Mouse (Mus musculus): ENCODE data around the gene Scyl2. TPM values are rescaled to one million over a fixed set of nuclear protein-coding genes. Genes with fewer than 3 reads are reported as not detected.
A peak's percentile ranks its signal among the peaks of the same experiment; 100 is the strongest.

The Scyl2 gene
- polyA plus RNA-seq (2011; ENCODE audit: insufficient read depth, insufficient read length, low read depth, missing spikeins), result 56.3 and 58.2 TPM in 2 replicates

- Histone ChIP-seq H3K36me3 (ENCODE audit: control insufficient read depth, insufficient read depth, low read length, poor library complexity, severe bottlenecking) (no peaks in the 10 kb centered on the region), H3K9me3 (replicated peaks; ENCODE audit: control insufficient read depth, insufficient read depth, low read length, poor library complexity, severe bottlenecking) (no peaks in the 10 kb centered on the region), H3K27ac (ENCODE audit: insufficient read depth, low read length) (no peak within 1 kb of the TSS), H3K27me3 (ENCODE audit: control insufficient read depth, insufficient read depth, low read length, poor library complexity, severe bottlenecking) (no peaks in the 10 kb centered on the region), H3K9ac (ENCODE audit: low read depth, poor library complexity, severe bottlenecking) (peak within 1 kb of the TSS; percentile 81), H3K4me1 (ENCODE audit: control insufficient read depth, insufficient read depth, low read length) (no peaks in the 10 kb centered on the region), H3K4me3 (ENCODE audit: low read depth, low read length) (peak within 1 kb of the TSS; percentile 74)
- TF ChIP-seq EP300 (IDR thresholded peaks at IDR 0.05; ENCODE audit: insufficient read depth, low read depth, low read length) (no peak), POLR2A (IDR thresholded peaks at IDR 0.05; ENCODE audit: insufficient read depth, low read length) (peak; percentile 48), CTCF (IDR thresholded peaks at IDR 0.05; ENCODE audit: low read depth, low read length) (no peak)
Observed at GRCm38 (mm10) chr10:89686139-89686808, at the start of gene Scyl2. TSS of gene Scyl2 (minus strand) at chr10:89686285.

GRCm38 (mm10) chr10:89732001-89732794, 46.1 kb upstream of the Scyl2 start, which contains the start of gene Actr6:
TSS of gene Actr6 (minus strand) at chr10:89732295.
- H3K27me3 ChIP-seq (ENCODE audit: control insufficient read depth, insufficient read depth, low read length, poor library complexity, severe bottlenecking), result no peaks in the 10 kb centered on the region
- H3K4me3 ChIP-seq (ENCODE audit: low read depth, low read length), result peak within 1 kb of the TSS; percentile 89
- H3K27ac ChIP-seq (ENCODE audit: insufficient read depth, low read length), result no peak within 1 kb of the TSS
- H3K4me1 ChIP-seq (ENCODE audit: control insufficient read depth, insufficient read depth, low read length), result no peaks in the 10 kb centered on the region
- no peaks in the 10 kb centered on the region for H3K9me3 ChIP-seq (replicated peaks; ENCODE audit: control insufficient read depth, insufficient read depth, low read length, poor library complexity, severe bottlenecking)
- peak within 1 kb of the TSS; percentile 24 for H3K9ac ChIP-seq (ENCODE audit: low read depth, poor library complexity, severe bottlenecking)
- 0 out of 2 replicates have a peak, but pooled peaks cover under 1% of the 10 kb centered on the region for H3K36me3 ChIP-seq (ENCODE audit: control insufficient read depth, insufficient read depth, low read length, poor library complexity, severe bottlenecking)
- TF ChIP-seq POLR2A (IDR thresholded peaks at IDR 0.05; ENCODE audit: insufficient read depth, low read length) (peak; percentile 72), CTCF (IDR thresholded peaks at IDR 0.05; ENCODE audit: low read depth, low read length) (no peak)

GRCm38 (mm10) chr10:89731341-89731740, 45.3 kb upstream of the Scyl2 start:
- no peaks in the 10 kb centered on the region for H3K27me3 ChIP-seq (ENCODE audit: control insufficient read depth, insufficient read depth, low read length, poor library complexity, severe bottlenecking)
- H3K4me1 ChIP-seq (ENCODE audit: control insufficient read depth, insufficient read depth, low read length), result no peaks in the 10 kb centered on the region
- peak overlapping the region; percentile 89 for H3K4me3 ChIP-seq (ENCODE audit: low read depth, low read length)
- no peaks in the 10 kb centered on the region for H3K9me3 ChIP-seq (replicated peaks; ENCODE audit: control insufficient read depth, insufficient read depth, low read length, poor library complexity, severe bottlenecking)
- peak overlapping the region; percentile 24 for H3K9ac ChIP-seq (ENCODE audit: low read depth, poor library complexity, severe bottlenecking)
- H3K27ac ChIP-seq (ENCODE audit: insufficient read depth, low read length), result no peak overlapping the region
- H3K36me3 ChIP-seq (ENCODE audit: control insufficient read depth, insufficient read depth, low read length, poor library complexity, severe bottlenecking), result peaks cover 5% of the 10 kb centered on the region; the same call in 1 of the 2 replicates
- TF ChIP-seq CTCF (IDR thresholded peaks at IDR 0.05; ENCODE audit: low read depth, low read length), result no peak
- no peak for TF ChIP-seq EP300 (IDR thresholded peaks at IDR 0.05; ENCODE audit: insufficient read depth, low read depth, low read length)
- TF ChIP-seq POLR2A (IDR thresholded peaks at IDR 0.05; ENCODE audit: insufficient read depth, low read length), result no peak

- no peak overlapping the region for H3K4me3 ChIP-seq (ENCODE audit: low read depth, low read length)
- H3K27ac ChIP-seq (ENCODE audit: insufficient read depth, low read length), result no peak overlapping the region
- H3K4me1 ChIP-seq (ENCODE audit: control insufficient read depth, insufficient read depth, low read length), result no peaks in the 10 kb centered on the region
Observed at GRCm38 (mm10) chr10:89730386-89730785, 44.3 kb upstream of the Scyl2 start.

GRCm38 (mm10) chr10:89722247-89723195, 36.4 kb upstream of the Scyl2 start:
- Histone ChIP-seq H3K36me3 (ENCODE audit: control insufficient read depth, insufficient read depth, low read length, poor library complexity, severe bottlenecking) (peaks cover 18% of the 10 kb centered on the region), H3K4me3 (ENCODE audit: low read depth, low read length) (no peak overlapping the region), H3K9ac (ENCODE audit: low read depth, poor library complexity, severe bottlenecking) (no peak overlapping the region), H3K4me1 (ENCODE audit: control insufficient read depth, insufficient read depth, low read length) (no peaks in the 10 kb centered on the region), H3K27ac (ENCODE audit: insufficient read depth, low read length) (no peak overlapping the region), H3K27me3 (ENCODE audit: control insufficient read depth, insufficient read depth, low read length, poor library complexity, severe bottlenecking) (no peaks in the 10 kb centered on the region), H3K9me3 (replicated peaks; ENCODE audit: control insufficient read depth, insufficient read depth, low read length, poor library complexity, severe bottlenecking) (no peaks in the 10 kb centered on the region)
- TF ChIP-seq POLR2A (IDR thresholded peaks at IDR 0.05; ENCODE audit: insufficient read depth, low read length), result no peak
- no peak for TF ChIP-seq CTCF (IDR thresholded peaks at IDR 0.05; ENCODE audit: low read depth, low read length)
- no peak for TF ChIP-seq EP300 (IDR thresholded peaks at IDR 0.05; ENCODE audit: insufficient read depth, low read depth, low read length)

More at GRCm38 (mm10) chr10:89730386-89730785, 44.3 kb upstream of the Scyl2 start:
- Histone ChIP-seq H3K9me3 (replicated peaks; ENCODE audit: control insufficient read depth, insufficient read depth, low read length, poor library complexity, severe bottlenecking) (no peaks in the 10 kb centered on the region), H3K9ac (ENCODE audit: low read depth, poor library complexity, severe bottlenecking) (no peak overlapping the region), H3K27me3 (ENCODE audit: control insufficient read depth, insufficient read depth, low read length, poor library complexity, severe bottlenecking) (no peaks in the 10 kb centered on the region), H3K36me3 (ENCODE audit: control insufficient read depth, insufficient read depth, low read length, poor library complexity, severe bottlenecking) (peaks cover 8% of the 10 kb centered on the region; the same call in 1 of the 2 replicates)
- no peak for TF ChIP-seq POLR2A (IDR thresholded peaks at IDR 0.05; ENCODE audit: insufficient read depth, low read length)
- TF ChIP-seq EP300 (IDR thresholded peaks at IDR 0.05; ENCODE audit: insufficient read depth, low read depth, low read length), result no peak
- no peak for TF ChIP-seq CTCF (IDR thresholded peaks at IDR 0.05; ENCODE audit: low read depth, low read length)

All from ES-Bruce4 (cell line).